In the genomic region with DNA sequence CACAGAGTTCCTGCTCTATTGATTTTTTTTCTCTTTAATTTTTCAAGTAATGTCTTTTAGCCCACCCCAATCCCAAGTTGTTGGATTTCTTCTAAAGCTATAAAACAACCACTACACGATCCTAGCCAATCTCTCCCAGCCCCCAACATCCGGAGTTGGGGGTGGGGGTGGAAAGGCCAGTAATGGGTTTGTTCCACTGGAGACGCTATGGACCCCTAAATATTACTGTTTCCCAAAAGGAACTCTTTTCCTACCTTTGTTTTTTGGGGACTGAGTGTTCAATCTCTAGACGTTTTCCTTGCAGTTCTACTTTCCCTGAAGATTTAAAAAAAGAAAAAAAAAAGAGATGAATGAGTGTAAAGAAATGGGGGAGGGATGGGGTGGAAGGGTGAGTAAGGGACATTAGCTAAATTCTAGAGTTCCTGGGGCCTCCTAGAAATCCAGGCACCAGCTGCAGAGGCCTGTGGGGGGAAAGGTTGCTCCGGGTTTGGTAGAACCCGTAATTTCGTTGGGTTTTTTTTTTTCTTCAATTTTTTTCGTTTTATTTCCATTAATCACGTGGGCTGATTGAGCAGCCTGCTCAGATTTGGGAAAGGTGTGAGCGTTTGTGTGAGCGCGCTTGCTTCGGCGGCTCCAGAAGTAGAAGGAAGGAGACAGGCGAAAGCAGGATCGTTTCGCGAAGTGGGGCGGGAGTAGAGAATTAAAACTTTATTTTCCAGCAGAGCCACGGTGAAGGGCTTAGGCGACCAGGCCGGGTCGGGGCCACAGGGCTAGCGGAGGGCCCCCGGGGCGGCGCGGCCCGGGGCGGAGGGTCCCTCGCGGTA, we compare ENCODE assay signal across 9 mouse cellular contexts. TPM values are rescaled to one million over a fixed set of nuclear protein-coding genes. Genes with fewer than 3 reads are reported as not detected.
DNase-seq lines count a peak whose midpoint lies in the region; ATAC-seq and TF ChIP-seq lines count a peak whose summit lies in the region.
"Had no signal": no experiment of that assay in that cellular context is flagged by ENCODE, and none has a peak within 500 bp of the region (broad histone marks: within the 10 kb centered on the region; RNA-seq: fewer than 3 reads in every experiment).

No protein-coding gene starts in this region.

- 1% methylated on average over 32 of the region's 32 CpGs for WGBS in kidney, embryonic 15.5 days
- 22% methylated on average over 32 of the region's 32 CpGs for WGBS in kidney, adult 2 months
- WGBS in embryonic facial prominence, embryonic 10.5 days: under 1% methylated on average over 32 of the region's 32 CpGs
- under 1% methylated on average over 32 of the region's 32 CpGs for WGBS in hindbrain, embryonic 15.5 days
- WGBS in midbrain, postnatal 0 days: 2% methylated on average over 32 of the region's 32 CpGs

- peak overlapping the region; percentile 97 for H3K9ac ChIP-seq in kidney, embryonic 15.5 days
- peak overlapping the region; percentile 66 for H3K9ac ChIP-seq in hindbrain, embryonic 15.5 days
- peak overlapping the region; percentile 45 for H3K9ac ChIP-seq in midbrain, postnatal 0 days (replicated peaks; ENCODE audit: low read length, poor library complexity, severe bottlenecking)

- TF ChIP-seq POLR2A in kidney, adult 2 months (IDR thresholded peaks at IDR 0.05; ENCODE audit: low read depth, low read length): no peak

- H3K4me2 ChIP-seq in kidney, embryonic 15.5 days: peak overlapping the region; percentile 99
- peak overlapping the region; percentile 91 for H3K4me2 ChIP-seq in hindbrain, embryonic 15.5 days
- H3K4me2 ChIP-seq in midbrain, postnatal 0 days (ENCODE audit: low read depth, low read length, poor library complexity, severe bottlenecking): peak overlapping the region; percentile 75

- H3K9me3 ChIP-seq in kidney, embryonic 15.5 days (replicated peaks): no peaks in the 10 kb centered on the region
- no peaks in the 10 kb centered on the region for H3K9me3 ChIP-seq in embryonic facial prominence, embryonic 10.5 days
- H3K9me3 ChIP-seq in hindbrain, embryonic 15.5 days: no peaks in the 10 kb centered on the region
- H3K9me3 ChIP-seq in midbrain, postnatal 0 days (ENCODE audit: low read length): no peaks in the 10 kb centered on the region

- H3K4me1 ChIP-seq in kidney, embryonic 15.5 days: peaks cover 54% of the 10 kb centered on the region
- no peaks in the 10 kb centered on the region for H3K4me1 ChIP-seq in kidney, adult 2 months (ENCODE audit: control insufficient read depth, insufficient read depth, low read length)
- H3K4me1 ChIP-seq in embryonic facial prominence, embryonic 10.5 days: peaks cover 53% of the 10 kb centered on the region
- peaks cover 52% of the 10 kb centered on the region for H3K4me1 ChIP-seq in hindbrain, embryonic 15.5 days (replicated peaks)
- H3K4me1 ChIP-seq in midbrain, postnatal 0 days (ENCODE audit: insufficient read depth, low read length): no peaks in the 10 kb centered on the region; the same call in 1 of the 2 replicates

- TF ChIP-seq CTCF in kidney, adult 2 months (conservative IDR thresholded peaks at IDR 0.05; ENCODE audit: insufficient read depth, insufficient read length, low read depth, low read length): no peak
- TF ChIP-seq CTCF in midbrain, postnatal 0 days (IDR thresholded peaks at IDR 0.05): no peak

- no peaks in the 10 kb centered on the region for H3K27me3 ChIP-seq in kidney, embryonic 15.5 days
- peaks cover 26% of the 10 kb centered on the region for H3K27me3 ChIP-seq in kidney, adult 2 months (replicated peaks; ENCODE audit: control insufficient read depth, insufficient read depth, low read length)
- H3K27me3 ChIP-seq in embryonic facial prominence, embryonic 10.5 days (replicated peaks; ENCODE audit: low read depth, poor library complexity, severe bottlenecking): no peaks in the 10 kb centered on the region
- H3K27me3 ChIP-seq in hindbrain, embryonic 15.5 days: no peaks in the 10 kb centered on the region
- no peaks in the 10 kb centered on the region for H3K27me3 ChIP-seq in midbrain, postnatal 0 days (ENCODE audit: insufficient read depth, low read length)

- peak overlapping the region; percentile 96 for H3K27ac ChIP-seq in kidney, embryonic 15.5 days
- H3K27ac ChIP-seq in kidney, adult 2 months (ENCODE audit: insufficient read depth, low read depth, low read length): no peak overlapping the region
- peak overlapping the region; percentile 99 for H3K27ac ChIP-seq in embryonic facial prominence, embryonic 10.5 days (replicated peaks)
- H3K27ac ChIP-seq in hindbrain, embryonic 15.5 days (replicated peaks): peak overlapping the region; percentile 85
- no peak overlapping the region for H3K27ac ChIP-seq in midbrain, postnatal 0 days (ENCODE audit: low read depth, low read length)

- peak overlapping the region; percentile 92 for H3K4me3 ChIP-seq in kidney, embryonic 15.5 days (replicated peaks)
- no peak overlapping the region for H3K4me3 ChIP-seq in kidney, adult 2 months (ENCODE audit: insufficient read depth, low read depth, low read length)
- peak overlapping the region; percentile 85 for H3K4me3 ChIP-seq in embryonic facial prominence, embryonic 10.5 days
- peak overlapping the region; percentile 70 for H3K4me3 ChIP-seq in hindbrain, embryonic 15.5 days
- peak overlapping the region; percentile 49 for H3K4me3 ChIP-seq in midbrain, postnatal 0 days (ENCODE audit: low read depth, low read length)

- peaks cover 9% of the 10 kb centered on the region; the same call in 1 of the 2 replicates for H3K36me3 ChIP-seq in kidney, embryonic 15.5 days
- no peaks in the 10 kb centered on the region for H3K36me3 ChIP-seq in kidney, adult 2 months (ENCODE audit: control insufficient read depth, insufficient read depth, low read length)
- peaks cover 26% of the 10 kb centered on the region for H3K36me3 ChIP-seq in embryonic facial prominence, embryonic 10.5 days (replicated peaks)
- no peaks in the 10 kb centered on the region for H3K36me3 ChIP-seq in hindbrain, embryonic 15.5 days
- no peaks in the 10 kb centered on the region for H3K36me3 ChIP-seq in midbrain, postnatal 0 days (ENCODE audit: insufficient read depth, low read length)

- 0 out of 2 replicates have a peak, but pooled peaks have one; percentile 22 for ATAC-seq in kidney, embryonic 15.5 days (replicated peaks; ENCODE audit: low FRiP score)
- peak; percentile 39; the same call in 1 of the 2 replicates for ATAC-seq in hindbrain, embryonic 15.5 days (ENCODE audit: low FRiP score, low read depth)
- no peak for ATAC-seq in midbrain, postnatal 0 days (ENCODE audit: low FRiP score)

- DNase-seq in kidney, adult 2 months: no peak
- DNase-seq in embryonic facial prominence, embryonic 10.5 days (ENCODE audit: low spot score): peak; percentile 37
- peak; percentile 28 for DNase-seq in midbrain, postnatal 0 days (ENCODE audit: low spot score)
- no peak for DNase-seq in thymus, postnatal 10 days (ENCODE audit: low spot score in 2 of 2)
- no peak for DNase-seq in spleen, postnatal 14 days (ENCODE audit: low spot score in 2 of 2)
- DNase-seq in cerebellum, postnatal 36 days: no peak

RNA-seq across cellular contexts. Expression of a gene that starts 1.6 kb away (rescaled TPM):
- 53.8 and 57.9 TPM in 2 replicates for polyA plus RNA-seq in kidney, embryonic 15.5 days (2015; fragmentation: Nextera tagmentation; extraction: Ambion mirVana)
- 1.0 and 1.1 TPM in 2 replicates for polyA plus RNA-seq in kidney, adult 2 months (2012; rRNA removed)
- 173 and 197 TPM in 2 replicates for polyA plus RNA-seq in embryonic facial prominence, embryonic 10.5 days (2016; fragmentation: Nextera tagmentation; extraction: Ambion mirVana)
- 11.8 and 14.2 TPM in 2 replicates for polyA plus RNA-seq in hindbrain, embryonic 15.5 days (2015; fragmentation: Nextera tagmentation; extraction: Ambion mirVana)
- 2.2 and 3.2 TPM in 2 replicates for total RNA-seq in midbrain, postnatal 0 days (2014; rRNA removed)
- 1.2 and 1.3 TPM in 2 replicates for polyA plus RNA-seq in midbrain, postnatal 0 days (2015; fragmentation: Nextera tagmentation; extraction: Ambion mirVana)

RNA-seq across cellular contexts. Expression of a gene that starts 20.2 kb away (rescaled TPM):
- polyA plus RNA-seq in kidney, embryonic 15.5 days (2015; fragmentation: Nextera tagmentation; extraction: Ambion mirVana): not detected in 2 replicates
- polyA plus RNA-seq in kidney, adult 2 months (2012; rRNA removed): not detected in 2 replicates
- not detected in 2 replicates for polyA plus RNA-seq in embryonic facial prominence, embryonic 10.5 days (2016; fragmentation: Nextera tagmentation; extraction: Ambion mirVana)
- polyA plus RNA-seq in hindbrain, embryonic 15.5 days (2015; fragmentation: Nextera tagmentation; extraction: Ambion mirVana): not detected in 2 replicates
- total RNA-seq in midbrain, postnatal 0 days (2014; rRNA removed): not detected in 2 replicates
- polyA plus RNA-seq in midbrain, postnatal 0 days (2015; fragmentation: Nextera tagmentation; extraction: Ambion mirVana): not detected in 2 replicates
- total RNA-seq: layer of hippocampus, postnatal 25 days had no signal

RNA-seq across cellular contexts. Expression of a gene that starts 30.5 kb away (rescaled TPM):
- 98.3 and 99.0 TPM in 2 replicates for polyA plus RNA-seq in kidney, embryonic 15.5 days (2015; fragmentation: Nextera tagmentation; extraction: Ambion mirVana)
- polyA plus RNA-seq in kidney, adult 2 months (2012; rRNA removed): 35.5 and 45.9 TPM in 2 replicates
- polyA plus RNA-seq in embryonic facial prominence, embryonic 10.5 days (2016; fragmentation: Nextera tagmentation; extraction: Ambion mirVana): 106 and 107 TPM in 2 replicates
- 128 and 129 TPM in 2 replicates for polyA plus RNA-seq in hindbrain, embryonic 15.5 days (2015; fragmentation: Nextera tagmentation; extraction: Ambion mirVana)
- total RNA-seq in midbrain, postnatal 0 days (2014; rRNA removed): 23.2 and 38.6 TPM in 2 replicates
- polyA plus RNA-seq in midbrain, postnatal 0 days (2015; fragmentation: Nextera tagmentation; extraction: Ambion mirVana): 114 TPM in 2 replicates

Comparison
In these comparisons a context has a peak if more than half of its experiments do, and no peak if none do; other contexts are left out.
1. H3K27ac ChIP-seq: peak in kidney, embryonic 15.5 days (single experiment), embryonic facial prominence, embryonic 10.5 days (single experiment) and hindbrain, embryonic 15.5 days (single experiment); none in kidney, adult 2 months (single experiment) and midbrain, postnatal 0 days (single experiment).
2. H3K9ac ChIP-seq: peak in every context shown above with its lines; median percentile 97 in kidney, embryonic 15.5 days; 66 in hindbrain, embryonic 15.5 days; 45 in midbrain, postnatal 0 days.
3. DNase-seq: peak in embryonic facial prominence, embryonic 10.5 days (single experiment) and midbrain, postnatal 0 days (single experiment); none in kidney, adult 2 months (single experiment), thymus, postnatal 10 days (0 of 2), spleen, postnatal 14 days (0 of 2) and cerebellum, postnatal 36 days (0 of 2).
4. Peak in every context shown above with its lines, with median percentiles within 50 percentile points of each other: H3K4me2 ChIP-seq.